In genomic region chr6:81987580-81987979, GRCm38 (mm10) we compare ENCODE assay signal across 10 mouse cellular contexts. TPM values are rescaled to one million over a fixed set of nuclear protein-coding genes. Genes with fewer than 3 reads are reported as not detected.
DNase-seq lines count a peak whose midpoint lies in the region; ATAC-seq lines count a peak whose summit lies in the region.
"Had no signal": no experiment of that assay in that cellular context is flagged by ENCODE, and none has a peak within 500 bp of the region (broad histone marks: within the 10 kb centered on the region; RNA-seq: fewer than 3 reads in every experiment).

No protein-coding gene starts in this region.

- H3K27me3 ChIP-seq in forebrain, embryonic 12.5 days = peaks cover 4% of the 10 kb centered on the region; the same call in 1 of the 2 replicates

- peaks cover 16% of the 10 kb centered on the region for H3K4me1 ChIP-seq in forebrain, embryonic 12.5 days

- H3K4me2 ChIP-seq in forebrain, embryonic 12.5 days = no peak overlapping the region
- H3K4me2 ChIP-seq: embryonic facial prominence, embryonic 12.5 days had no signal

- no peak overlapping the region for H3K9ac ChIP-seq in forebrain, embryonic 12.5 days
- H3K9ac ChIP-seq: embryonic facial prominence, embryonic 12.5 days had no signal

- no peak overlapping the region for H3K27ac ChIP-seq in forebrain, embryonic 12.5 days
- H3K27ac ChIP-seq: embryonic facial prominence, embryonic 12.5 days had no signal

- H3K9me3 ChIP-seq in forebrain, embryonic 12.5 days = no peaks in the 10 kb centered on the region
- H3K9me3 ChIP-seq: embryonic facial prominence, embryonic 12.5 days had no signal

- intact Hi-C loops in left cerebral cortex, postnatal 25 days (cut with DNase I) = loop anchor here (1.0 to 2.0 kb wide), 3 partner anchors 55 to 615 kb away; no protein-coding TSS in a partner anchor
- intact Hi-C loops in heart, postnatal 14 days (cut with DNase I) = loop anchor here (1.0 to 10.0 kb wide), 4 partner anchors 53 to 987 kb away; partner anchors contain the start of gene Eva1a

- DNase-seq in left cerebral cortex, adult 11 months (ENCODE audit: low spot score) = peak; percentile 31
- DNase-seq in left cerebral cortex, adult 18-20 months (ENCODE audit: low spot score in 2 of 2) = no peak
- DNase-seq in adrenal gland, postnatal 10 days = peak; percentile 68
- peak; percentile 83 for DNase-seq in kidney, adult 18-20 months
- peak; percentile 45 to 48 for DNase-seq in left cerebral cortex, postnatal 25 days (ENCODE audit: low spot score in 2 of 2)
- no peak for DNase-seq in heart, postnatal 4 days
- DNase-seq in heart, postnatal 14 days = no peak

- whole genome bisulfite sequencing in forebrain, embryonic 12.5 days = 61% methylated on average over 3 of the region's 3 CpGs

- H3K4me3 ChIP-seq in forebrain, embryonic 12.5 days (replicated peaks) = no peak overlapping the region
- H3K4me3 ChIP-seq: embryonic facial prominence, embryonic 12.5 days had no signal

- H3K36me3 ChIP-seq in forebrain, embryonic 12.5 days (replicated peaks) = no peaks in the 10 kb centered on the region
- H3K36me3 ChIP-seq: embryonic facial prominence, embryonic 12.5 days had no signal

- no peak for ATAC-seq in forebrain, embryonic 12.5 days (ENCODE audit: low FRiP score)

RNA-seq across cellular contexts. Expression of gene Mrpl19, which starts 21.8 kb away (rescaled TPM):
- 10 to 100 TPM; 36.7 to 37.1 TPM for total RNA-seq in left cerebral cortex, adult 18-20 months (2021)
- 10 to 100 TPM; 41.1 to 58.2 TPM for total RNA-seq in adrenal gland, postnatal 10 days (2021)
- 10 to 100 TPM; 25.8 to 33.0 TPM for total RNA-seq in left cerebral cortex, postnatal 25 days (2021)
- 10 to 100 TPM; 42.7 to 45.2 TPM for total RNA-seq in heart, postnatal 4 days (2021)
- polyA plus RNA-seq in forebrain, embryonic 12.5 days (2016; fragmentation: Nextera tagmentation; extraction: Ambion mirVana) = 50.2 and 50.3 TPM in 2 replicates
- 10 to 100 TPM; 28.8 to 38.1 TPM for total RNA-seq in heart, postnatal 14 days (2021)

RNA-seq across cellular contexts. Expression of gene Eva1a, which starts 53.3 kb away (rescaled TPM):
- total RNA-seq in left cerebral cortex, adult 18-20 months (2021) = 10 to 100 TPM; 10.4 to 11.5 TPM
- total RNA-seq in adrenal gland, postnatal 10 days (2021) = 10 to 100 TPM in 1 of 2 experiments, 1 to 10 TPM in 1; 7.4 to 11.4 TPM
- 10 to 100 TPM; 11.4 to 15.3 TPM for total RNA-seq in left cerebral cortex, postnatal 25 days (2021)
- total RNA-seq in heart, postnatal 4 days (2021) = 1 to 10 TPM; 7.1 to 8.8 TPM
- 2.0 and 3.0 TPM in 2 replicates for polyA plus RNA-seq in forebrain, embryonic 12.5 days (2016; fragmentation: Nextera tagmentation; extraction: Ambion mirVana)
- 1 to 10 TPM; 3.7 to 5.2 TPM for total RNA-seq in heart, postnatal 14 days (2021)
- total RNA-seq: MEL had no signal

Comparison
In these comparisons a context has a peak if more than half of its experiments do, and no peak if none do; other contexts are left out.
1. DNase-seq: peak in left cerebral cortex, adult 11 months (single experiment), adrenal gland, postnatal 10 days (single experiment), kidney, adult 18-20 months (single experiment) and left cerebral cortex, postnatal 25 days (2 of 2); none in left cerebral cortex, adult 18-20 months (0 of 2), heart, postnatal 4 days (single experiment) and heart, postnatal 14 days (0 of 2).